Mouse (Mus musculus): ENCODE data around the gene Snapc1.

GRCm38 (mm10) chr12:73952879-73953278 is 11.4 kb upstream of the Snapc1 start:
- TF ChIP-seq CTCF (IDR thresholded peaks at IDR 0.05; ENCODE audit: extremely low read depth, insufficient read depth, low read length) = no peak
- no peak for TF ChIP-seq POLR2A (IDR thresholded peaks at IDR 0.05; ENCODE audit: extremely low read depth, insufficient read depth, low read length)
